Mouse (Mus musculus): ENCODE results near the gene Aim2. TPM values are rescaled to one million over a fixed set of nuclear protein-coding genes. Genes with fewer than 3 reads are reported as not detected.

Gene Aim2
- polyA plus RNA-seq, 1 experiment from 2014 or later = 1.4 TPM

DNA sequence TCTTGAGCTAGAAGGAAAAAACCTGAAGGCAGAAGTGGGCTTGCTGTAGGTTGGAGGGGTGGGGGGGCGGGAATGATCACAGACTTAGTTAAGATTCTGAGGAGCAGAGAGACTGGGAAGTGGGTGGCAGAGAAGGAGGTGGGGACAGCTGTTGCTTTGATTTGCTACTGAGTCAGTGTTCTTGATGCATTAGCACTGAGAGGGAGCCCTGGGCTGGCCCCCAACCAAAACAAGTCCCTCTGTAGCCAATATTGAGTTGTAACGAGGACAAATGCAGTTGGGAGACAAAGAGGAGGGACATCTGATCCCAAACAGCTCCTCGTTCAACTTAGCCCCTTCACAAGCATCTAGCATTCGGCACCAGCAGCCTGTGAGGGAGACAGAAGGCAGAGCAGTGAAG, 7.1 kb downstream of the Aim2 start:
- DNase-seq (ENCODE audit: low spot score) = no peak

GRCm38 (mm10) chr1:173359590-173360290, 9.1 kb downstream of the Aim2 start:
- Histone ChIP-seq H3K36me3 (replicated peaks; ENCODE audit: control insufficient read depth, insufficient read depth) (peaks cover 27% of the 10 kb centered on the region; the same call in 1 of the 2 replicates), H3K4me2 (replicated peaks) (no peak overlapping the region), H3K9me3 (ENCODE audit: control insufficient read depth, low read length) (no peaks in the 10 kb centered on the region), H3K27me3 (ENCODE audit: control insufficient read depth, insufficient read depth, low read length) (no peaks in the 10 kb centered on the region), H3K4me1 (replicated peaks; ENCODE audit: control insufficient read depth, insufficient read depth, low read length) (peaks cover 42% of the 10 kb centered on the region), H3K4me3 (replicated peaks; ENCODE audit: low read length) (no peak overlapping the region), H3K27ac (0 out of 2 replicates have a peak overlapping the region, but pooled peaks have one; percentile 5), H3K9ac (no peak overlapping the region)
- ATAC-seq (ENCODE audit: low FRiP score) (no peak), DNase-seq (ENCODE audit: low spot score) (no peak)
- WGBS = 41% methylated on average over 4 of the region's 4 CpGs

More for the DNA sequence above, 7.1 kb downstream of the Aim2 start:
- H3K9ac ChIP-seq = no peak overlapping the region
- 38% methylated on average over 4 of the region's 4 CpGs for WGBS
- H3K4me2 ChIP-seq (replicated peaks) = no peak overlapping the region
- H3K9me3 ChIP-seq (ENCODE audit: control insufficient read depth, low read length) = no peaks in the 10 kb centered on the region
- H3K36me3 ChIP-seq (replicated peaks; ENCODE audit: control insufficient read depth, insufficient read depth) = peaks cover 20% of the 10 kb centered on the region; the same call in 1 of the 2 replicates
- H3K4me3 ChIP-seq (replicated peaks; ENCODE audit: low read length) = no peak overlapping the region
- H3K27ac ChIP-seq = no peak overlapping the region
- no peaks in the 10 kb centered on the region for H3K27me3 ChIP-seq (ENCODE audit: control insufficient read depth, insufficient read depth, low read length)
- peaks cover 26% of the 10 kb centered on the region for H3K4me1 ChIP-seq (replicated peaks; ENCODE audit: control insufficient read depth, insufficient read depth, low read length)
- ATAC-seq (ENCODE audit: low FRiP score) = no peak

- H3K9ac ChIP-seq = no peak overlapping the region
- WGBS = 58% methylated on average over 6 of the region's 6 CpGs
- H3K4me2 ChIP-seq (replicated peaks) = no peak overlapping the region
- no peak overlapping the region for H3K4me3 ChIP-seq (replicated peaks; ENCODE audit: low read length)
- H3K27ac ChIP-seq = no peak overlapping the region
- H3K27me3 ChIP-seq (ENCODE audit: control insufficient read depth, insufficient read depth, low read length) = no peaks in the 10 kb centered on the region
- peaks cover 52% of the 10 kb centered on the region for H3K4me1 ChIP-seq (replicated peaks; ENCODE audit: control insufficient read depth, insufficient read depth, low read length)
- no peak for ATAC-seq (ENCODE audit: low FRiP score)
- H3K9me3 ChIP-seq (ENCODE audit: control insufficient read depth, low read length) = no peaks in the 10 kb centered on the region
- H3K36me3 ChIP-seq (replicated peaks; ENCODE audit: control insufficient read depth, insufficient read depth) = peaks cover 21% of the 10 kb centered on the region; the same call in 1 of the 2 replicates
- DNase-seq (ENCODE audit: low spot score) = no peak
These were observed 11.0 kb downstream of the Aim2 start for GRCm38 (mm10) chr1:173361651-173362050.

DNA sequence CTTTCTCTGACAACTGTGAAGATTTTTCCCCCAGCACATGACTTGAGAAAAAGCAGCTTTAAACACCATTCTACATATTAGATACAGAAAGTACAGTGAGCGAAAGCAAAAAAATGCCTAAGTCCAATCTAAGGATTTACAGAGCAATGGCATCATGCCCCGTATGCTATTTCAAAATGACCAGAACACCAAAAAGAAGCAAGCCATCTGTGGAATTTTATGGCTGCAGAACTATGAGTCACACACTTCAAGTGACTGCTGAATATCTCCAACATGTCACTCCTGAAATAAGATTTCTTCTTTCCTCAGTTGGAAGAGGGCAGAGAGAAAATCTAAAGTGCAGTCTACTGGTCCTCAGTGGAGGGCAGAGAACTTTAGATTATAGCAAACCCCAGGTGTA, 12.8 kb downstream of the Aim2 start:
- no peak for ATAC-seq (ENCODE audit: low FRiP score)
- H3K4me1 ChIP-seq (replicated peaks; ENCODE audit: control insufficient read depth, insufficient read depth, low read length) = peaks cover 59% of the 10 kb centered on the region

GRCm38 (mm10) chr1:173364125-173364800, 13.6 kb downstream of the Aim2 start:
- Histone ChIP-seq H3K4me2 (replicated peaks) (no peak overlapping the region), H3K27ac (no peak overlapping the region), H3K27me3 (ENCODE audit: control insufficient read depth, insufficient read depth, low read length) (no peaks in the 10 kb centered on the region), H3K9ac (no peak overlapping the region), H3K4me1 (replicated peaks; ENCODE audit: control insufficient read depth, insufficient read depth, low read length) (peaks cover 57% of the 10 kb centered on the region), H3K36me3 (replicated peaks; ENCODE audit: control insufficient read depth, insufficient read depth) (0 out of 2 replicates have a peak, but pooled peaks cover 9% of the 10 kb centered on the region), H3K4me3 (replicated peaks; ENCODE audit: low read length) (no peak overlapping the region), H3K9me3 (ENCODE audit: control insufficient read depth, low read length) (no peaks in the 10 kb centered on the region)
- ATAC-seq (ENCODE audit: low FRiP score) = no peak
- no peak for DNase-seq (ENCODE audit: low spot score)
- WGBS = 85% methylated on average over 4 of the region's 4 CpGs

More for the DNA sequence above, 12.8 kb downstream of the Aim2 start:
- no peak overlapping the region for H3K9ac ChIP-seq
- WGBS = 93% methylated on average over 2 of the region's 2 CpGs
- no peak overlapping the region for H3K4me2 ChIP-seq (replicated peaks)
- no peaks in the 10 kb centered on the region for H3K27me3 ChIP-seq (ENCODE audit: control insufficient read depth, insufficient read depth, low read length)
- H3K27ac ChIP-seq = no peak overlapping the region
- DNase-seq (ENCODE audit: low spot score) = no peak
- no peak overlapping the region for H3K4me3 ChIP-seq (replicated peaks; ENCODE audit: low read length)
- H3K36me3 ChIP-seq (replicated peaks; ENCODE audit: control insufficient read depth, insufficient read depth) = 0 out of 2 replicates have a peak, but pooled peaks cover 9% of the 10 kb centered on the region
- H3K9me3 ChIP-seq (ENCODE audit: control insufficient read depth, low read length) = no peaks in the 10 kb centered on the region

DNA sequence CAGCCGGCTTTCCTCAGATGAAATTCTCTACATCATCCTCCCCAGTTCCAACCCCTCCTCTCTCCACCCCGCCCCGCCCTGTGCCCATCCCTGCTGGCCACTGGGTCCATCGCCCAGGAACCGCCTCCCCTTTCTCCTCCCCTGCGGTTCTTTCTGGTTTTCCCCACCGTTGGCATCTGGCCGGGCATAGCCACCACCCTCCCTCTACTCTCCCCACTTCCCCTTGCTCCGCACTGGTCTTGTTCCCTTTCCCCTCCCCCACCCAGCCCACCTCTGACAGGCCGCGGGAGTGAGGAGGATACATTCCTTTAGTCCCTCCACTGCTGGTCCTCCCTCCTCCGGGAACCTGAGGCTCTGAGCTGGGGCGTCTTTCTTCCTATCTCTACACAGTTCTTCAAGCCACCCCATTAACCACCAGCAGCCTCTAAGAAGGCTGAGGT, 15.3 kb downstream of the Aim2 start:
- DNase-seq (ENCODE audit: low spot score) (no peak), ATAC-seq (ENCODE audit: low FRiP score) (peak; percentile 11)
- no peaks in the 10 kb centered on the region for H3K27me3 ChIP-seq (ENCODE audit: control insufficient read depth, insufficient read depth, low read length)
- WGBS = under 1% methylated on average over 13 of the region's 13 CpGs
- H3K4me1 ChIP-seq (replicated peaks; ENCODE audit: control insufficient read depth, insufficient read depth, low read length) = peaks cover 47% of the 10 kb centered on the region
- H3K27ac ChIP-seq = peak overlapping the region; percentile 92; the same call in 1 of the 2 replicates
- H3K4me3 ChIP-seq (replicated peaks; ENCODE audit: low read length) = peak overlapping the region; percentile 100
- peak overlapping the region; percentile 99 for H3K9ac ChIP-seq
- 0 out of 2 replicates have a peak, but pooled peaks cover 9% of the 10 kb centered on the region for H3K36me3 ChIP-seq (replicated peaks; ENCODE audit: control insufficient read depth, insufficient read depth)
- H3K9me3 ChIP-seq (ENCODE audit: control insufficient read depth, low read length) = no peaks in the 10 kb centered on the region
- peak overlapping the region; percentile 84 for H3K4me2 ChIP-seq (replicated peaks)

DNA sequence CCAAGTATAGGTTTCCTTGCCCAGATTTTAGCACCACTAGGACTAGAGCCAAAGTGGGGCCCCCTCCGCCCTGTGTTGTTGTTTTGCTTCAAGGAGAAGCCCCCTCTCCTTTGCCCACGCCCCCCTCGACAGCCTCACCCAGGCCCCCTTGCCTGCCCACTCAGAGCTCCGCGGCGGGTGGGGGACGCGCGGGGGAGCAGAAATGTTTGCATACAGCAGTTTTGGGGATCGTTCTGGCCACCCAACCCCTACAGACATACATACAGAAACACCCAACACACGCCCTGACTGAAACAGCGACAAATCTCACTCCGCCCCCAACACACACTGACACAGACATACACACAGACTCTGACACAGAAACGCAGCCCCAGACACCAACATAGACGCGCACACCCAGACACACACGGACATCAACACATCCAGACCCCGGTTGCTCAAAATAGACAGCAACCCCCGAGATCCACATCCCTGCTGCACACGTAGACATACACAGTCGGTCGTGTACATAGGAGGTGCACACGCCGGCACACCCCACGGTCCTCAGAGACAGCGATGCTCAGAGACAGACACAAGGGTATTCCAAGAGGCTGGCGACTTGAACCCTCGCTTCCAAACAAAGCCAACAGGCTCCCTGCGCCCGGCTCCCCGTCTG, 16.1 kb downstream of the Aim2 start:
- peak overlapping the region; percentile 92 for H3K27ac ChIP-seq
- no peaks in the 10 kb centered on the region for H3K9me3 ChIP-seq (ENCODE audit: control insufficient read depth, low read length)
- H3K36me3 ChIP-seq (replicated peaks; ENCODE audit: control insufficient read depth, insufficient read depth) = 0 out of 2 replicates have a peak, but pooled peaks cover 9% of the 10 kb centered on the region
- peak; percentile 69 for ATAC-seq (ENCODE audit: low FRiP score)
- H3K9ac ChIP-seq = peak overlapping the region; percentile 99
- H3K4me3 ChIP-seq (replicated peaks; ENCODE audit: low read length) = peak overlapping the region; percentile 100
- H3K4me1 ChIP-seq (replicated peaks; ENCODE audit: control insufficient read depth, insufficient read depth, low read length) = peaks cover 40% of the 10 kb centered on the region
- peak overlapping the region; percentile 84 for H3K4me2 ChIP-seq (replicated peaks)
- DNase-seq (ENCODE audit: low spot score) = peak; percentile 65
- under 1% methylated on average over 31 of the region's 31 CpGs for WGBS
- H3K27me3 ChIP-seq (ENCODE audit: control insufficient read depth, insufficient read depth, low read length) = no peaks in the 10 kb centered on the region

- H3K27ac ChIP-seq = peak within 1 kb of the TSS; percentile 92
These were observed 16.8 kb downstream of the Aim2 start, which contains the start of gene Cadm3 for GRCm38 (mm10) chr1:173367356-173368046. Gene Cadm3 (minus strand): TSS chr1:173367695.

More at GRCm38 (mm10) chr1:173367356-173368046, 16.8 kb downstream of the Aim2 start, which contains the start of gene Cadm3:
- Histone ChIP-seq H3K27me3 (ENCODE audit: control insufficient read depth, insufficient read depth, low read length) (no peaks in the 10 kb centered on the region), H3K36me3 (replicated peaks; ENCODE audit: control insufficient read depth, insufficient read depth) (0 out of 2 replicates have a peak, but pooled peaks cover 9% of the 10 kb centered on the region), H3K4me2 (replicated peaks) (peak within 1 kb of the TSS; percentile 84), H3K4me3 (replicated peaks; ENCODE audit: low read length) (peak within 1 kb of the TSS; percentile 100), H3K9me3 (ENCODE audit: control insufficient read depth, low read length) (no peaks in the 10 kb centered on the region), H3K4me1 (replicated peaks; ENCODE audit: control insufficient read depth, insufficient read depth, low read length) (peaks cover 40% of the 10 kb centered on the region), H3K9ac (peak within 1 kb of the TSS; percentile 99)
- ATAC-seq (ENCODE audit: low FRiP score) (peak; percentile 91), DNase-seq (ENCODE audit: low spot score) (peak; percentile 81)
- WGBS = under 1% methylated on average over 42 of the region's 46 CpGs

Data from hindbrain, embryonic 14.5 days (tissue).